Mouse (Mus musculus) CH12.LX (cell line): Measurements from ENCODE around the gene Arhgef17. TPM values are rescaled to one million over a fixed set of nuclear protein-coding genes. Genes with fewer than 3 reads are reported as not detected.

Experiments
- DNase-seq: peaks from one replicate; pipeline ENCODE4 v3.0.0-alpha.2; 2013; ENCODE audit errors: extremely low read depth
- H3K27ac ChIP-seq: 2 replicates; pipeline ENCODE4 v1.5.1; 2012; ENCODE audit warnings: low read depth, mild to moderate bottlenecking, control low read depth, moderate library complexity; ENCODE audit not compliant: insufficient read depth
- H3K27me3 ChIP-seq: replicated peaks from 2 replicates; pipeline ENCODE3; 2012; ENCODE audit warnings: inconsistent platforms
- H3K36me3 ChIP-seq, 2 experiments: replicated peaks in 1 of 2; 2 replicates each; pipeline versions ENCODE3 to v1.6.1; 2012; ENCODE audit warnings: inconsistent platforms in 1 of 2, low read length in 1 of 2, mild to moderate bottlenecking in 1 of 2, mixed read lengths in 1 of 2, moderate library complexity in 1 of 2; ENCODE audit not compliant: control insufficient read depth in 1 of 2, insufficient read depth in 1 of 2
- H3K4me1 ChIP-seq, 2 experiments: 2 replicates each; pipeline ENCODE4 v1.6.1; 2012; ENCODE audit warnings: inconsistent platforms in 1 of 2, moderate library complexity in 1 of 2; ENCODE audit not compliant: insufficient read depth in 2 of 2, control insufficient read depth in 1 of 2
- H3K4me2 ChIP-seq: 2 replicates; pipeline ENCODE4 v1.6.1; 2012; ENCODE audit warnings: low read depth, mild to moderate bottlenecking, control low read depth; ENCODE audit not compliant: poor library complexity, insufficient read depth, severe bottlenecking
- H3K4me3 ChIP-seq, 3 experiments: fragments of 150-350 bp in 1 of 3; sonication (generic) in 1 of 3; replicated peaks in 1 of 3; 2 replicates each; pipeline versions ENCODE3 to v1.5.1; 2011 to 2012; ENCODE audit warnings: low read depth in 2 of 3, low read length in 2 of 3, mild to moderate bottlenecking in 2 of 3, moderate library complexity in 2 of 3, control low read depth in 1 of 3, improper control_type of control experiment in 1 of 3, inconsistent platforms in 1 of 3, mixed read lengths in 1 of 3; ENCODE audit not compliant: poor library complexity in 1 of 3
- H3K79me2 ChIP-seq: replicated peaks from 2 replicates; pipeline ENCODE4 v1.6.1; 2012; ENCODE audit warnings: mild to moderate bottlenecking, moderate library complexity; ENCODE audit not compliant: control insufficient read depth, poor library complexity, insufficient read depth, severe bottlenecking; ENCODE audit errors: extremely low read depth
- H3K9ac ChIP-seq: 2 replicates; pipeline ENCODE4 v1.6.1; 2012; ENCODE audit warnings: low read depth, mild to moderate bottlenecking, control low read depth, moderate library complexity; ENCODE audit not compliant: insufficient read depth
- H3K9me3 ChIP-seq: replicated peaks from 2 replicates; pipeline ENCODE3; 2012; ENCODE audit warnings: low read length, inconsistent platforms, mixed read lengths
- BHLHE40 ChIP-seq: IDR thresholded peaks from 2 replicates; pipeline ENCODE4 v1.6.1; 2011; ENCODE audit warnings: mild to moderate bottlenecking, low read depth, low read length, improper control_type of control experiment
- CHD1 ChIP-seq: IDR thresholded peaks from 2 replicates; pipeline ENCODE4 v1.6.1; 2012; ENCODE audit warnings: low read depth, low read length, improper control_type of control experiment, inconsistent platforms
- CHD2 ChIP-seq: IDR thresholded peaks from 2 replicates; pipeline ENCODE4 v1.6.1; 2011; ENCODE audit warnings: low read length, improper control_type of control experiment
- CTCF ChIP-seq, 2 experiments: IDR thresholded peaks in 1 of 2; conservative IDR thresholded peaks in 1 of 2; 2 replicates each; pipeline ENCODE4 v1.5.1; 2011 to 2012; ENCODE audit warnings: low read depth in 2 of 2, low read length in 2 of 2, improper control_type of control experiment in 1 of 2, inconsistent platforms in 1 of 2, mild to moderate bottlenecking in 1 of 2, moderate library complexity in 1 of 2
- E2F4 ChIP-seq: IDR thresholded peaks from 2 replicates; pipeline ENCODE4 v1.6.1; 2011; ENCODE audit warnings: low read depth, low read length, improper control_type of control experiment; ENCODE audit not compliant: insufficient replicate concordance
- ELF1 ChIP-seq: IDR thresholded peaks from 2 replicates; pipeline ENCODE4 v1.6.1; 2014; ENCODE audit warnings: low read depth, mild to moderate bottlenecking, inconsistent platforms, low read length, improper control_type of control experiment
- EP300 ChIP-seq: IDR thresholded peaks from 2 replicates; pipeline ENCODE4 v1.6.1; 2011; ENCODE audit warnings: low read length, improper control_type of control experiment
- ETS1 ChIP-seq: conservative IDR thresholded peaks from 2 replicates; pipeline ENCODE4 v1.6.1; 2012; ENCODE audit warnings: low read depth, mild to moderate bottlenecking, inconsistent platforms, low read length, improper control_type of control experiment, moderate library complexity
- GABPA ChIP-seq: IDR thresholded peaks from 2 replicates; pipeline ENCODE4 v1.6.1; 2012; ENCODE audit warnings: low read depth, low read length, improper control_type of control experiment, inconsistent platforms; ENCODE audit not compliant: insufficient replicate concordance
- HCFC1 ChIP-seq: IDR thresholded peaks from 2 replicates; pipeline ENCODE4 v1.6.1; 2012; ENCODE audit warnings: low read depth, mild to moderate bottlenecking, inconsistent platforms, low read length, improper control_type of control experiment
- IRF4 ChIP-seq: IDR thresholded peaks from 2 replicates; pipeline ENCODE4 v1.6.1; 2014; ENCODE audit warnings: low read depth, mild to moderate bottlenecking, inconsistent platforms, low read length, improper control_type of control experiment
- JUN ChIP-seq: IDR thresholded peaks from 2 replicates; pipeline ENCODE4 v1.6.1; 2011; ENCODE audit warnings: low read depth, mild to moderate bottlenecking, low read length, improper control_type of control experiment, moderate library complexity; ENCODE audit not compliant: insufficient read depth
- JUND ChIP-seq: conservative IDR thresholded peaks from 2 replicates; pipeline ENCODE4 v1.6.1; 2011; ENCODE audit warnings: low read depth, low read length, improper control_type of control experiment
- KAT2A ChIP-seq: IDR thresholded peaks from 2 replicates; pipeline ENCODE4 v1.6.1; 2012; ENCODE audit warnings: low read length, improper control_type of control experiment, inconsistent platforms; ENCODE audit not compliant: insufficient replicate concordance
- MAFK ChIP-seq: IDR thresholded peaks from 2 replicates; pipeline ENCODE4 v1.6.1; 2011; ENCODE audit warnings: low read length, improper control_type of control experiment; ENCODE audit not compliant: insufficient replicate concordance
- MAX ChIP-seq: IDR thresholded peaks from 2 replicates; pipeline ENCODE4 v1.6.1; 2011; ENCODE audit warnings: low read length, improper control_type of control experiment
- MAZ ChIP-seq: IDR thresholded peaks from 2 replicates; pipeline ENCODE4 v1.6.1; 2012; ENCODE audit warnings: low read depth, mild to moderate bottlenecking, inconsistent platforms, low read length, improper control_type of control experiment, moderate library complexity
- MEF2A ChIP-seq: IDR thresholded peaks from 2 replicates; pipeline ENCODE4 v1.6.1; 2014; ENCODE audit warnings: low read depth, mild to moderate bottlenecking, inconsistent platforms, low read length, improper control_type of control experiment, borderline replicate concordance
- MXI1 ChIP-seq: IDR thresholded peaks from 2 replicates; pipeline ENCODE4 v1.6.1; 2011; ENCODE audit warnings: mild to moderate bottlenecking, low read depth, low read length, improper control_type of control experiment
- MYC ChIP-seq: IDR thresholded peaks from 2 replicates; pipeline ENCODE4 v1.6.1; 2011; ENCODE audit warnings: low read depth, mild to moderate bottlenecking, improper control_type of control experiment, low read length
- NELFE ChIP-seq: IDR thresholded peaks from 2 replicates; pipeline ENCODE4 v1.6.1; 2011; ENCODE audit warnings: low read depth, low read length, improper control_type of control experiment
- NRF1 ChIP-seq: IDR thresholded peaks from 2 replicates; pipeline ENCODE4 v1.6.1; 2014; ENCODE audit warnings: low read depth, mild to moderate bottlenecking, inconsistent platforms, low read length, improper control_type of control experiment, moderate library complexity
- PAX5 ChIP-seq: IDR thresholded peaks from 2 replicates; pipeline ENCODE4 v1.6.1; 2012; ENCODE audit warnings: low read length, inconsistent platforms, mixed read lengths
- POLR2A ChIP-seq: IDR thresholded peaks from 2 replicates; pipeline ENCODE4 v1.6.1; 2011; ENCODE audit warnings: low read depth, mild to moderate bottlenecking, improper control_type of control experiment, low read length
- POLR2AphosphoS2 ChIP-seq: IDR thresholded peaks from 2 replicates; pipeline ENCODE4 v1.6.1; 2011; ENCODE audit warnings: low read depth, low read length, improper control_type of control experiment
- RAD21 ChIP-seq: IDR thresholded peaks from 2 replicates; pipeline ENCODE4 v1.6.1; 2011; ENCODE audit warnings: low read depth, mild to moderate bottlenecking, low read length, improper control_type of control experiment, moderate library complexity
- RCOR1 ChIP-seq: conservative IDR thresholded peaks from 2 replicates; pipeline ENCODE4 v1.6.1; 2012; ENCODE audit warnings: low read depth, mild to moderate bottlenecking, inconsistent platforms, low read length, improper control_type of control experiment
- SIN3A ChIP-seq: IDR thresholded peaks from 2 replicates; pipeline ENCODE4 v1.6.1; 2012; ENCODE audit warnings: low read length, improper control_type of control experiment, inconsistent platforms
- SMC3 ChIP-seq: IDR thresholded peaks from 2 replicates; pipeline ENCODE4 v1.6.1; 2011; ENCODE audit warnings: low read depth, low read length, improper control_type of control experiment
- TBP ChIP-seq: conservative IDR thresholded peaks from 2 replicates; pipeline ENCODE4 v1.6.1; 2011; ENCODE audit warnings: low read depth, low read length, improper control_type of control experiment
- TCF12 ChIP-seq: IDR thresholded peaks from 2 replicates; pipeline ENCODE4 v1.6.1; 2014; ENCODE audit warnings: low read depth, mild to moderate bottlenecking, inconsistent platforms, low read length, improper control_type of control experiment
- UBTF ChIP-seq: IDR thresholded peaks from 2 replicates; pipeline ENCODE4 v1.6.1; 2012; ENCODE audit warnings: low read depth, mild to moderate bottlenecking, inconsistent platforms, low read length, improper control_type of control experiment, moderate library complexity
- USF1 ChIP-seq: IDR thresholded peaks from 2 replicates; pipeline ENCODE4 v1.6.1; 2014; ENCODE audit warnings: low read depth, mild to moderate bottlenecking, inconsistent platforms, low read length, improper control_type of control experiment
- USF2 ChIP-seq: conservative IDR thresholded peaks from 2 replicates; pipeline ENCODE4 v1.6.1; 2011; ENCODE audit warnings: low read depth, low read length, improper control_type of control experiment
- ZC3H11A ChIP-seq: IDR thresholded peaks from 2 replicates; pipeline ENCODE4 v1.6.1; 2012; ENCODE audit warnings: low read depth, mild to moderate bottlenecking, inconsistent platforms, low read length, improper control_type of control experiment
- ZKSCAN1 ChIP-seq: IDR thresholded peaks from 2 replicates; pipeline ENCODE4 v1.6.1; 2012; ENCODE audit warnings: low read depth, inconsistent platforms, low read length, improper control_type of control experiment, borderline replicate concordance
- ZMIZ1 ChIP-seq: IDR thresholded peaks from 2 replicates; pipeline ENCODE4 v1.6.1; 2012; ENCODE audit warnings: low read depth, mild to moderate bottlenecking, inconsistent platforms, low read length, improper control_type of control experiment
- ZNF384 ChIP-seq: IDR thresholded peaks from 2 replicates; pipeline ENCODE4 v1.6.1; 2012; ENCODE audit warnings: low read depth, low read length, improper control_type of control experiment, inconsistent platforms
- dilution Hi-C: fragments of 300-500 bp; cut with MboI; formaldehyde crosslinking; loops from 2 replicates; pipeline ENCODE4 v1.14.3; 2020; ENCODE audit warnings: low sequenced_read_pairs; ENCODE audit not compliant: extremely low pct_unique_long_range_greater_than_20kb, extremely low pct_ligation_motif_present
- in situ Hi-C: fragments of 300-500 bp; cut with MboI; formaldehyde crosslinking; loops from 3 replicates; pipeline ENCODE4 v1.14.3; 2019; ENCODE audit warnings: low sequenced_read_pairs, low pct_ligation_motif_present, low pct_unique_long_range_greater_than_20kb, mixed read lengths
- polyA plus RNA-seq: library from polyadenylated mRNA; unstranded; fragments of >175 nt; gene quantifications from 2 replicates; pipeline ENCODE4 v1.2.1, GENCODE M21; 2012; ENCODE audit warnings: low read depth; ENCODE audit not compliant: insufficient read length
- total RNA-seq, 2 experiments: library from RNA; depleted of rRNA; stranded (reverse); fragments of 300-350 nt in 1 of 2; fragments of >200 nt in 1 of 2; gene quantifications; 2 replicates each; pipeline ENCODE4 v1.2.3; 2012 to 2014

Gene Arhgef17
- total and polyA plus RNA-seq, 3 experiments: 2.3 to 6.7 (median 5.6) TPM

GRCm38 (mm10) chr7:100942789-100943615 is 11.1 kb upstream of the Arhgef17 start:
- in situ Hi-C loops (no loop called here), dilution Hi-C loops (no loop called here)
- Histone ChIP-seq H3K4me2 (no peak overlapping the region), H3K4me1 (peaks cover 19 to 31% of the 10 kb centered on the region in 2 experiments), H3K36me3 (no peaks in the 10 kb centered on the region), H3K4me3 (no peak overlapping the region), H3K9me3 (no peaks in the 10 kb centered on the region), H3K9ac (peak overlapping the region; percentile 37), H3K79me2 (no peaks in the 10 kb centered on the region), H3K27me3 (no peaks in the 10 kb centered on the region), H3K27ac (peak overlapping the region; percentile 73)
- peak; percentile 90 for DNase-seq
- TF ChIP-seq MAZ (peak; percentile 74), ZNF384 (0 out of 2 replicates have a peak, but pooled peaks have one; percentile 26), CHD1 (no peak), ELF1 (0 out of 2 replicates have a peak, but pooled peaks have one; percentile 28), RAD21 (peak; percentile 99), MYC (peak; percentile 90), EP300 (no peak; the same call in 1 of the 2 replicates), KAT2A (no peak), MAX (peak; percentile 87), MEF2A (peak; percentile 69; the same call in 1 of the 2 replicates), NRF1 (peak; percentile 63), PAX5 (no peak), GABPA (no peak), NELFE (peak; percentile 70), USF1 (no peak), UBTF (no peak), POLR2AphosphoS2 (no peak), TBP (no peak), SMC3 (peak; percentile 91), ZMIZ1 (no peak), JUN (no peak), IRF4 (peak; percentile 74), POLR2A (no peak), ZKSCAN1 (no peak), BHLHE40 (no peak; the same call in 1 of the 2 replicates), JUND (no peak), ZC3H11A (peak; percentile 79), HCFC1 (peak; percentile 44), RCOR1 (no peak), TCF12 (peak; percentile 50; the same call in 1 of the 2 replicates), CHD2 (no peak; the same call in 1 of the 2 replicates), USF2 (no peak), MXI1 (peak; percentile 61; the same call in 1 of the 2 replicates), MAFK (no peak), CTCF (conservative IDR thresholded peaks at IDR 0.05 in 1 of 2, IDR thresholded peaks at IDR 0.05 in 1 of 2; ENCODE audit: low read depth in 2 of 2, low read length in 2 of 2) (peak; percentile 88 to 95), SIN3A (0 out of 2 replicates have a peak, but pooled peaks have one; percentile 44), E2F4 (no peak), ETS1 (no peak)
